Mouse (Mus musculus): ENCODE measurements at regions not wholly inside any gene's neighbourhood (a gene's known extent, or its start where the extent isn't known, plus 50 kb on each side); places are given as distances from the start of the nearest gene placed in this dataset.

DNA sequence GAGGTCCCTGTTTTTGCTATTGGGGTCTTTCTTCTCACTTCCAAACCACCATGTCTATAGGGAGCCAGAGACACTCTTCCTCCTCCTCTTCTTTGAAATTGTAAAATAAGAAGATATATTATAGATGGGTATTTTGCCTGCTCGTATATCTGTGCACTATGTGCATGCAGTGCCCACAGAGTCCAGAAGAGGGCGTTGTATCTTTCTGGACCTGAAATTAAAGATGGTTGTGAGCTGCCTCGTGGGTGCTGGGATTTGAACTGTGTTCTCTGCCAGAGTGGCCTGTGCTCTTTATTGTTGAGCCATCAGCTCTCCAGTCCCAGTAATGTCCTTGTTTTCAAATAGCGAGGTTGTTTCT, 285.7 kb upstream of the Gm10131 start:
- TF ChIP-seq CTCF (IDR thresholded peaks at IDR 0.05; ENCODE audit: insufficient read depth, low read depth, low read length) (no peak), POLR2A (IDR thresholded peaks at IDR 0.05; ENCODE audit: insufficient read depth, low read depth, low read length) (no peak)
